Mouse (Mus musculus) heart, adult 2 months (tissue): ENCODE results near the gene Amd1.

Experiments
- CTCF ChIP-seq: fragments of 200-600 bp; IDR thresholded peaks from 2 replicates; pipeline ENCODE4 v1.8.1; 2022; ENCODE audit warnings: antibody characterized with exemption, mild to moderate bottlenecking, moderate library complexity
- EP300 ChIP-seq: fragments of 200-500 bp; IDR thresholded peaks from 2 replicates; pipeline ENCODE4 v1.6.1; 2011; ENCODE audit warnings: low read depth, low read length, control low read depth; ENCODE audit not compliant: insufficient read depth
- POLR2A ChIP-seq: fragments of 200-500 bp; IDR thresholded peaks from 2 replicates; pipeline ENCODE4 v1.6.1; 2011; ENCODE audit warnings: mild to moderate bottlenecking, low read depth, low read length, control low read depth; ENCODE audit not compliant: insufficient read depth

- TF ChIP-seq POLR2A (no peak), CTCF (no peak), EP300 (no peak)
Measured at GRCm38 (mm10) chr10:40285571-40285970, 16.4 kb downstream of the Amd1 start.
